Mouse (Mus musculus) heart, postnatal 10 days (tissue): ENCODE data around the gene Sult2a2. TPM values are rescaled to one million over a fixed set of nuclear protein-coding genes. Genes with fewer than 3 reads are reported as not detected.
"Not testable (repeated sequence)": the region's sequence is repeated elsewhere in the genome, so short reads cannot be mapped to it uniquely, and the experiment has no call there.

Source experiments
- DNase-seq, 2 experiments: peaks; one replicate each; pipeline ENCODE4 v3.0.0; 2021
- intact Hi-C: fragments of 180-260 bp; cut with DNase I; formaldehyde crosslinking; loops from one replicate; pipeline ENCODE4 v1.15.1; 2025
- total RNA-seq, 2 experiments: library from RNA; stranded (reverse); gene quantifications; 2 replicates each; pipeline ENCODE4 v1.2.3; 2021

Sult2a2 gene
- total RNA-seq: not detected

GRCm38 (mm10) chr7:13733205-13733604 lies at the start of gene Sult2a2:
TSS of gene Sult2a2 (plus strand) at chr7:13733505.
- DNase-seq, intact Hi-C loops: not testable (repeated sequence)

GRCm38 (mm10) chr7:13813913-13814312 lies 80.6 kb downstream of the Sult2a2 start:
- no peak for DNase-seq
- intact Hi-C loops: no loop called here

Other genes with a start within 250 kb of the Sult2a2 start
- gene Bsph2, start 162.4 kb upstream of the Sult2a2 start, total RNA-seq: not detected
- not detected for gene Sult2a5, start 109.5 kb upstream of the Sult2a2 start, total RNA-seq
- not detected for gene Sult2a1, start 103.9 kb downstream of the Sult2a2 start, total RNA-seq